Mouse (Mus musculus) hindlimb bud, embryonic 11.5 days (tissue): ENCODE data around the gene Jmjd6.
A peak's percentile ranks its signal among the peaks of the same experiment; 100 is the strongest.

Source experiments
- DNase-seq: peaks from one replicate; pipeline ENCODE4 v3.0.0-alpha.2; 2012; ENCODE audit warnings: low read depth, low spot score; ENCODE audit errors: extremely low spot score

Jmjd6 gene

DNA sequence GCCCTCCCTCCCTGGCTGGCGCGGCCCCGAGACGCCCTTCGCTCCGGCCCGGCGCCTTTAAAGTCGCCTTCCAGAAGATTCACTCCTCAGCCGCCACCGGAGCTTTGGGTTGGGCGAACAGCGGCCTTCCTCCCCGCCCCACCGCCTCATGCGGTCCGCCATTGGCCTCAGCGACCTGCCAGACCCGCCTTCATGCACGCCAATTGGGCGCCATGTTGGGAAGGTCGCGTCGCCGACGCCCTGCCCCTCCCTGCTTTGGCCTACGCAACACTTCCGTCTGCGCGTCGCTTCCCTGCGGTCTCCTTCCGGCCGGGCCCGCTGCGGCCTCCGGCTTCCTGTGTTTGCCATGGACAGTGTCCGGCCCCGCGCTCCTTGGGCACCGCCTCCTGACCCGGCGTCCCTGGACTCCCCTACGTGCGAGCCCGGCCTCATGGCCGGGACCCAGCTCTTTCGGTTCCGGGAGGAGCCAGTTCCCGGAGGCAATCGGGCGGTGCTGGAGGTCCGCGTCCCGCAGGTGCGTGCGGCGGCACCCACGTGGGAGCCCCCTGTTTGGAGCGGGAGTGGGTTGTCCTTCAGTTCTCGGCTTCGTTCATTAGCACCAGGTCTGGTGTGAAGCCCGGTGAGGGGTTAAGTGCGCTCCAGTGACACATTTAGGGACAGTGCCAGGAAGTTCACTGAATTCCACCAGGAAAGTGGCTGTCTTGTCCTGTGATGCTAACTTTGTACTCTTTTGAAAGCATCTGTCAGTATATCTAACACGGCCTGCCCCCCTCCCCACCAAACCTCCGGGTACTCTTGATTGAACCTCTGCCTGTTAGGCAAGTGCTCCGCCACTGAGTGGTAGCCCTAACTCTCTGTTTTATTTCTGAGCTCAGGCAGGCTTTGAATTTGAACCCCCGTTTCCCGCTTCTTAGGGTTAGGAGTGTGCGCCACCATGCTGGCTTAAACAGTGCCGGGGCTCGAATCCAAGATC is at the start of gene Jmjd6, which contains the start of gene Mettl23:
Gene Jmjd6 (minus strand): TSS at position 189 of the 973 bp plus-strand sequence.
Gene Mettl23 (plus strand): TSS at position 18 of the 973 bp plus-strand sequence.
- DNase-seq = peak; percentile 83

DNA sequence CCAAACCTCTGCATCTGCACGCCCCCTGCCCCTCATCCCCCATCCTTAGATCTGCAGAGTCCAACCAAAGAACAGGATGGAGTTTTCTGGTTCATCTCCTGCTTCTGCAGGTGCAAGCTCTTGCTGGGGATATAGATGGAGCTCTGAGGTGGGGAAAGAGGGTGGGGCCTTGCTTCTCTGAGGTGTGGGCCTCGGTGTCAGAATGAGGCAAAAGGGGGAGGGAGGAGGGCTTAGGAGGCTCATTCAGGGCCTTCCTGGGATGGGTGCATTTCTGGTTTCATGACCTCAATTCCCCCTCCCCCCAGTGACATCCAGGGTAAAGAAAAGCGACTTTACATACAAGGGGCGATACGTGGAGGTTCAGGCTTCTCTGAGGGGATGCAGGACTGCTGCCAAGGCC is 43.9 kb upstream of the Jmjd6 start:
- DNase-seq = no peak

DNA sequence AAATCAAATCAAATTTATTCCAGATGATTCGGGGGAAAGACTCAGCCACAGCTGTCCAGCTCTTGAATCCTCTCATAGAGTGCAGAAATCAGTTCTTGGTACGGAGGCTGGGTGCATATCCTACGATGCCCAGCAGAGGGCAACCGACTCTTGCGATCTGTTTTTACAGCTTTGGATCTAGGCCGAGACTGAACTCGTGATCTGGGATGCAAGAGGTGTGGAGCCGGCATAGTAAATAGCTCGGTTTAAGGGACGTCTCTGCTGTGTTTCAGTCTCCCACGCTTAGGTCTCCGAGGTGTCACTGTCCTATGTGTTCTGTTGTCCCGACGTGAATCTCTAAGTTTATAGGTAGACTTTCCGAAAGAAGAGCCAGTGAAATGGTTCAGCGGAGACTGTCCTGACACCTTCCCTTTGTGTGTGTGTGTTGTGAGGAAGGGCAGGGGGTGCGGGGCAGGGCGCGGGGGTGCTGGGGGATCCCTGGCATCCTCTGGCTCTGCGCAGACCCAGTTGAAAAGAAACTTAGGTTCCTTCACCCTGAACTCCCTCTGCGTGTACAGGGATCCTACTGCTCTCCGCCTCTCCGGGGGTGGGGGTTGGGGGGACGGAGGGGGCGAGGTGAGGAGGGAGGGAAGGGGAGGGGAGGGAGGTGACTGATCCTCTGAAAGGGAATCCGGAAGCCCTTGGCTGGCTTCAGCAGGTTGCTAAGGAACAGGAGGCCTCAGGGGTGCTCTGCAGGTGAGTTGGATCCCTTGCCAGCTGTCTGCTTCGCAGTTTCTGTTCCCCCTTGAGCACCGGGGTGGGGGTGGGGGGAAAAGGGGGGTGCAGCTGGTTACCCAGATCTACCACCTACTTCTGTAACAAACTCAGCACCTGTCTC is 42.3 kb upstream of the Jmjd6 start:
- DNase-seq = peak; percentile 77

DNA sequence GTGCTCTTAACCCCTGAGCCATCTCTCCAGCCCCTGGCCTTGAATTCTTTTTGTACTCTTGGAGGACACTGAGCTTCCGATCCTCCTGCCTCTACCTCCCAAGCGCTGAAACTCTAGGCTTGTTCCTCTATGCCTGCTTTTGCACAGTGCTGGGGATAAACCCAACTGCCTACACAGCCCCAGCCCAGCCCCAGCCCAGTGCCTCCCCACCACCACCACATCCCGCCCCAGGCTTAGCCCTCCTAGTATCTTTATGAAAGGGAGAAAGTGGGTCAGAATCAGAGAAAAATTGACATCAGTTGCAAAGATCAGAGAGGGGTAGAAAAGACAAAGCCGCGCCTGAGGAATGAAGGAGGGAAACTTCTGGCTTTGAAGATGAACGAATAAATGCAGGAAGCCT is 40.8 kb upstream of the Jmjd6 start:
- no peak for DNase-seq

DNA sequence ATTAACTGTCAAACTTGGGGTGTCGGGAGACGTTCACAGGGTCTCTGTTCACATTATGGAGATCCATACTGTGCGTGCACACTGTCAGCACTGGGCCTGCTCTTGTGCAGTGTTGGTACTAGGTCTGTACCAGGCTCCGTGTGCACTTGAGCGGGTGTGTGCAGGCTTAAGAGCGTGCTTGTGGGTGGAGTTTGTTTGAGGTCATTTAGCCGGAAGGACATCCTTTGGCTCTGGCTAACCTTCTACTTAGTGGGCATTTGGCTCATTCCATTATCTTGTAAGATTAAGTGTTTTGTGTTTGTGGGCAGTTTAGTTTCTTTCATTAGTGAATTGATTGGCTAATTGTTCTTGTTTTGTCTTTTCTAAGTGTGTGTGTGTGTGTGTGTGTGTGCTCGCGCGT is 39.2 kb upstream of the Jmjd6 start:
- DNase-seq = no peak

DNA sequence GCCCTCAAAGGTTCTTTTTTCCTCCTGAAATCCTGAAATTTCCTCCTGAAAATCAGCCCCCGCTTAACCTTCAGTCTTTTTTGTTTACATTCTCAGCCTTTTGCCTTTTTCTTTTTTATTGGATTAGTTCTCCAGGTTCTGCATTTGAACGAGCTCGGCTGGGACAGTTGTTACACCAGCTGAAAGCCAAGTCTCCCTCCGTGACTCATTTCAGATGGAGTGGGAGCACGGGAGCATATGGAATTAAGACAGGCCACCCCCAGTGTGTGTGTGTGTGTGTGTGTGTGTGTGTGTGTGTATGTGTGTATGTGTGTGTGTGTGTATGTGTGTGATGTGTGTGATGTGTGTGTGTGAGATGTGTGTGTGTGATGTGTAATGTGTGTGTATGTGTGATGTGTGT is 38.2 kb upstream of the Jmjd6 start:
- DNase-seq = no peak

DNA sequence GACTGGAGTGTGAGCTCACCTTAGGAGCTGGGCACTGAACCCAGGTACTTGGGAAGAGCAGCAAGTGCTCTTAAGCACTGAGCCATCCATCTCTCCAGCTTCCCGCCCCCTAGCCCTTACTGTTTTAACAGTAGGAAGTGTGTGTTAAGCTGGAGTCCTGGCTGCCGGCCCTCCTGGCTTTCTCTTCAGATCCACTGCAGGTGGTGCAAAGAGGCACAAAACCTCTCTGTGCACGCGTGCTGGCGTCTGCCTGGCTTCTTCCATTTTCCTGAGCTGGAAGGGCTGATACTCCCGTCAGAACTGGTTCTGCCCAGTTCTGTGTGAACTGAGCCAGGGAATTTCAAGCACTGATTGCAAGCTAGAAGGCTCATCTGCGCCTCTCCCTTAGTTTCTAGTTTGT is 37.6 kb upstream of the Jmjd6 start:
- DNase-seq = no peak

DNA sequence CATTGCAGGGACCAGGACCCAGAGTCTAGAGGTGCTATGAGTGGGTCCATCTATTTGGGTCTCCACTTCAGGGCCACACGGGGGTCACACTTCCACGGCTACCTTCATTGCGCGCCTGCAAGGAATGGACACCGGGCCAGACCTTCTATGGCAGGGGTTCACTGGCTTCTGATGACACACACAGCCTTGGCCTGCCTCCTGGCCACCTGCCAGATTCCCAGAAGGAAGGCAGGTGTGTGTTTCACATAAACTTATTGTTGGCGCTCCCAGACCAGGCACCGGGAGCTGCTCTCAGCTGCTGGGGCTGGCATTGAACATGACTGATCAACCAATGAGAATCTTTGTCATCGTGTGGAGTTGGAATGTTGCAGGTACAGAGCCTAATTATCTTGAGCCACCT is 35.2 kb upstream of the Jmjd6 start:
- DNase-seq = no peak

DNA sequence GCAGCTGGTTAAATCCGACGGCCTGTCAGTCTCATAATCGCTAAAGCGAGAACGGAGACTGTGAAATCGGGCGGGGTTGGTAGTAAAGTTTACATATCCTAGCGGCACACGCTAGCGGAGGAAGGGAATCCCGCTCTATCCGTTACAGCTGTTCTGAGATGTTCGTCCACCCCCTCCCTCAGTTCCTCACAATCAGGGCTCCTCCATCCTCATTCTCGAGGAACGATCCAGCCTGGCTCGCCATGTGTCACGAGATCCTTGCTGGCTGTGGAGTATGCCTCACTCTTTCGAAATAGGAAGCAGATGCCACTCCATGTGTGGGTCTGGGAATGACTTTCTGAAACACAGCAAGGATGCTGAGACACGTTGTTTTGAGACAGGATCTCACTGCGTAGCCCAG is 30.7 kb upstream of the Jmjd6 start:
- no peak for DNase-seq

DNA sequence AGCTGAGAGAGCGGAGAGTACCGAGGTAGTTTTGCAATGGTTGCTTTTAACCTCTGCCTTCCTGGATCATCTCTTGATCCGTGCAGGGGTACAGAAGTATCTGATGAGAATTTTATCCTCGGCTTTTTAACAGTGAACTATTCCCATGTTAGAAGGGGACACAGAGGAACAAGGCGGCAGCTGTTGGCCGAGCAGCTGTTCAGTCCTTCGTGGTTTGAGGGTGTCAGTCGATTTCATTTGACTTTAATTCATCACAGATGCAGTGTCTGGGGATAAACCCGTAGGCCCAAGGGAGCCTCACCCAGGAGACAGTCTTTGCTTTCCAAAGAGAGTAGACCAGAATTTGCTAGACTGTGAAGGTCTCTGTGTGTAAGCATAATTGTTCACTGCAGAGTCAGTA is 28.3 kb upstream of the Jmjd6 start:
- DNase-seq = no peak

DNA sequence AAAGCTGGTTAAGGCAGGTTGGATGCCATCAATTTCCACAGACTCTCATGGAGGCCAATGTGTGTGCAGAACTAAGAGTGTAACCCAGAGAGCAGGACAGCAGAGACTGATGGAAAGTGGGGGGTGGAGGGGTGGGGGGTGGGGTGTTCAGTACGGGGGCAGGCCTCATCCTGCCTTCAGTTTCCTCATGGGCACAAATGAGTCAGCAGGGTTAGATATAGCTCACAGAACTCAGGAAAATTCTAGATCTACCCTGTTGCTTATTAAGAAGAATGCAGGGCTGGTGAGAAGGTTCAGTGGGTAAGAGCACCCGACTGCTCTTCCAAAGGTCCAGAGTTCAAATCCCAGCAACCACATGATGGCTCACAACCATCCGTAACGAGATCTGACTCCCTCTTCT is 26.4 kb upstream of the Jmjd6 start:
- no peak for DNase-seq

DNA sequence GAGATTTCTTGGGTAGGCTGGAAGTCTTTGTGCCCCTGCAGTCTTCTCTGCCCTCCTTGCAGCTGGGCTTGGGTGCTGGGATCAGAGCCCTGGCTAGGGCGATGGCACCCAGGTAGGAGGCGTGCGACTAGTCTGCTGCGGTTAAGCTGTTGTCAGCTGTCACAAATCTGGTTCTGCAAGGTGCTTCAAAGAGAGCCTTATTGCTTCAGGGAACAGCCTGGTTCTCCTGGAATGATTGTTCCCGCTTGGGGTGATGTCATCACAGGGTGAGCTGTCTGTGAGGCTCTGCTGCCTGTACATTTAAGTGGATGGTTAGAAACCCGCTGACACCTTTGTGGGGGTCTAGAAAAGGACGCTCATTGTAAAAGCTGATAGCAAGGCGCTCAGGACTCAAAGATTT is 26.0 kb upstream of the Jmjd6 start:
- no peak for DNase-seq

DNA sequence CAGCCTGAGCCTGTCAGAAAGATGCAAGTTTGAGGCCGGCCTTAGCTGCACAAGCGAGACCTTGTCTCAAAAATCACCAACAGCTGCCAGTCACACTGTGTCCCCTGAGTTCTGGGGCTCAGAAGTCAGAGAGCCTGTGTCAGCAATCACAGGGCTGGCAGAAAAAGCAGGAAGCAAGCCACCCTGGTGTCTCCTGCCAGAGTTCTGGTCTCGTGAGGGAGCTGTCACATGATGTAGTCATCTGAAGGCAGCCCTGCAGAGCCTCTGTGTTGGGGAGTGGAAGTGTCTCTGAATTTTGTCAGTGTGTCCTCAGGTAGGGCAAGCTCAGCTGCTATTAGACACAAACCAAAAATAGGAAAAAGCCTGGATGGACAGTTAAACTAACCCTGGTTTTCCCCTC is 24.9 kb upstream of the Jmjd6 start:
- DNase-seq = no peak

DNA sequence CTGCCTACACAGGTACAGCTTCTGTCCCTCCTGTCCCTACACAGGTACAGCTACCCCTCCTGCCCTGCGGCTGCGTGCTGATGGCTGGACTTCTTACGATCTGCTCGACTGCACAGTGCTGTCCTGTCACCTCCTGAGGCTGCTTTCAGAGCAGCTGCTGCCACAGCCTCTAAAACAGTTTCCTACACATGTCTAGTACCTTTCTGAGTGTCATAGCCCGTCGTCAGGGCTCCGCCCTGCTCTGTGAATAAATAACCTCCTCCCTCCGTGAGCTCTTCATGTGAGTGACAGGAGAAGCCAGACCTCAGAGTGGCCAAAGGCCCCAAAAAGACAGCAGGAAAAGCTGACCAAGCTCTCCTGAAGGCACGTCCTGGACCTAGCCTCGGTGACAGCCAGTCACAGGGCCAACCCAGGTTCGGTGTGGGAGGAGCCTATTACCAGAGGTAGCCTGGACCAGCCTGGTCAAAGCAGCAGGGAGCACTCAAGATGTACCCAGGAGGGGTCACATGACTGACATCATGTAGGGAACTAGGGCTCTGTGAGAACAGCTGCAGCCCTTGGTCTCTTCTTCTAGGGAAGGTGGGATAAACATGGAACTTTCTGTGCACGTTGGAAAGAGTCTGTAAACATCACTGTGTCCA is 22.8 kb upstream of the Jmjd6 start:
- no peak for DNase-seq

DNA sequence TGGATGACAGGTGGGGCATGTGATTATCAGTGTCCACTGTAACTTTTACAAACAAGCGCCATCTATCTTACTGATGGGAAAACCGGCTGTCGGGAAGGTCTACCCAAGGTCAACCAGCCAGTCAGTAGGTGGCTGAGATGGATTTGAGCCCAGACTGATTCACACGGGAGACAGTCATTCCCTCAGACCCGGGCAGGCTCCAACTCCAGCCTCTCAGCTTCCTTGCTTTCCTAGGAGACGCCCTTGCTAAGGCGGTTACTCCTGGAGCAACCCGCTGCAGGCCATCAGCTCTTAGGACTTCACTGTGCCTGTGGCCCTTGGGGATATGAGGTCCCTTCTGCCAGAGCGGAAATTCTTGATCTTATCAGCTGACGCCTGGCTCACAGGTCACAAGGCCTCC is 21.2 kb upstream of the Jmjd6 start:
- DNase-seq = no peak

DNA sequence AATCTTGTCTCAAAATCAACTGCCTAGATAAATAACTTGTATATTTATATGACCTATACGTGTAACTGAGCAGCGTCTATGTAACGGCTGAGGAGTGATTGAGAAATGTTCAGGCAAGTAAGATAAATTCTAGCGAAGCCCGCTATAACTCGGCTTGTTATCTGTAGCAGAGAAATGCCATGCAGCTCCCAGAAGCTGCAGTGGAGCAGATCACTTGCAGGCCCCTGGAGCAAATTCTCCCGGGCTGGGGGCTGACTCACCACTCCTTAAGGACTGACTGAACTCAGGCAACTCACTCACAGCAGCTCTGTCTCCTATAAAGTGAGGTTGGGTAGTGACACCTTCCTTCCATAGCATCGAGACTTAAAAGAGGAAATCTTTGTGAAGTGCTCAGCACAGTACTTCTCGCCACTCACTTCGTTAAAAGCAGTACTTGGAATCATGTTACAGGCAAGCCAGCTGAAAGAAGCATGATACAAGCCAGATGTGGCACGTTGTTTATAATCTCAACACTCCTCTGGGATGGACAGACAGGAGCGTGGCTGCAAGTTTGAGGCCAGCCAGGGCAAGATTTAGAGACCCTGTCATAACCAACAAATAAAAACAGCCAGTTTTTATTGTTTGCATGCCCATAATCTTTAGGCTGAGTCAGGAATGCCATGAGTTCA is 14.1 kb upstream of the Jmjd6 start:
- no peak for DNase-seq

DNA sequence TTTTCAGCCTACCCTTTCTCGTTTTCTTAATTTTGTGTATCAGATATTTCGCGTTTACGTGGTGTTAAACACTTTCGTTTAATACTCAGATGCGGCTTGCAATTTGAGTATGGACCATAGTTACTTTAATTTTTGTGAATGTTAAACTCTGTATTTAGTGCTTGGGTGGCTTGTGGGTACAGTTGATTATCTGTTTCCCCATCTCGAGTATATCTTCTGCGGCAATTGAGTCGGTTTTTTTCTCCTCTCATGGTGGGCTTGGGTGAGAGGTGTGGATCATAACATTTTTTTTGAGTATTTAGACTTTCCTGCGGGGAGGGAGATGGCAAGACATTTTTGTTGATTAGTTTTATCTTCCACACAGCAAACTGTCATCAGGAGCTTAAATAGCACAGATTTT is 11.0 kb upstream of the Jmjd6 start:
- no peak for DNase-seq

DNA sequence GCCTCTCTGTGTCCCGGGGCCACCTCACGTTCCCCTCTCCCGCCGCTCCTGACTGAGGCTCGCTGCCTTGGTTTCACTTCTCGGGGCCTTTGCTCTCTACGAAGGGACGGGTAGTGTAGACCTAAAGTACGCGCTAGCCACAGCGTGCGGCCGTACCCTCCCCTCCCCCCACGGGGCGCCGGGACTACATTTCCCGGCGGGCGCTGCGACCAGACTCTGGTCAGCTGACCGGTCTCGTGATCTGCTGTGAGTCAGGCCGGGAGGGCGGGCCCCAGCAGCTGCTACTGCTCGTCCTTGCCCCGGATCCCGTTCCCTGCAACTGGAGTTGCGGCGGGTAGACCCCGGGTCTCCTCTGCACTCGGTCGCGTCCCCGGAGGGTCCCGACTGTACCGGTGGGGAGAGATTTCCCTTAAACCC is 10.3 kb upstream of the Jmjd6 start:
- no peak for DNase-seq

DNA sequence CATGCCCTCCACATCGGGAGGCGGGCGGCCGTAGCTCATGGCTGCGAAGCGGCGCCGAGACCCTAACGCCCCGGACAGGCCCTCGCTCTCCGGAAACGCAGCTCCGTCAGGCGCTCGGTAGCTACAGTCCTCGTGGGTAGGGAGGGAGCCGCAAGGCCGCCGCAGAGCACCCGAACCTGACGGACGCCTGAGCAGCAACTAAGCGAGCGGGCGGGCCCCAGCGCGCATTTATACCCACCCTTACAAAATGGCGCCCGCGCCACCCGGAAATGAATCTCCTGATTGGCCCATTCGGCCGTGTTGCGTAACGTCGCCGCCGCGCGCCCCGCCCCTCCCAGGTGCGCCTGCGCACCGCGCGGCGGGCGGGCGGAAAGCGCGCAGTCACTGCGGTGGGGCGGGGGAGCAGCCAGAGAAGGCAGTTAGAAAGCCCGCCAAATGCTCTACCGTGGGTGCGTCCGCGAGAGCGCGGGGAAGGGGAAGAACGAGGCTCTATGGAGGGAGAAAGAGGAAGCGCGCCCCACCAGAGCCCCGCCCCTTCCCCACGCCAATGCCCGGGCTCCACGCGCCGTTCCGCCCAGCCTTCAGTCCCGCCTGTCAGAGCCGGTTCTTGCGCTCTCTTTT is 9.8 kb upstream of the Jmjd6 start, which contains the start of gene Srsf2:
Gene Srsf2 (minus strand): TSS at position 204 of the 621 bp plus-strand sequence.
- no peak for DNase-seq

DNA sequence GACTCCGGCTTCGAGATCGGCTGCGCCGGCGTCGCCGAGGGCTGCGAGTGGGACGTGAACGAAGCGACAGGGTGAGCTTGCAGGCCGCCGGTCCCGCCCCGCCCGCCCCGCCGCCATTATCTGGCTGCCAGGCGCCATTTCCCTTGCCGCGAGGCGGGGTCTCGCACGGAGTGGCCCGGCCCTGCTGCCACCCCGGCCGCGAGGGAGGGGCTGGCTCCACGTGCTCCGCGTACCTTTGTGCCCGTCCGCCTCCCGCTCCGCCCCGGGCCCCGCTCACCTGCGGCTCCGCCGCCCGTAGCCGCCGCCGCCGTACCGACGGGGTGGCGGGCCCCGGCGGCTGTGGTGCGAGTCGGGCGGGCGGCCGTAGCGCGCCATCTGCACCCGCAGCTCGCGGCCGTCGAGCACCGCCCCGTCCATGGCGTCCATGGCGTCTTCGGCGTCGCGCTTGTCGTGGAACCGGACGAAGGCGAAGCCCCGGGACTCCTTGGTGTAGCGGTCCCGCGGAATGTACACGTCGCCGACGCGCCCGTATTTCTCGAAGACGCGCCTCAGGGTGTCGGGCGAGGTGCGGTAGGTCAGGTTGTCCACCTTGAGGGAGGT is 9.1 kb upstream of the Jmjd6 start, which contains the start of gene Mfsd11:
Gene Mfsd11 (plus strand): TSS at position 150 of the 600 bp plus-strand sequence.
- no peak for DNase-seq
